In genomic region chr5:123931131-123931530, GRCm38 (mm10) we compare ENCODE assay signal across 7 mouse cellular contexts. TPM values are rescaled to one million over a fixed set of nuclear protein-coding genes. Genes with fewer than 3 reads are reported as not detected.
A peak's percentile ranks its signal among the peaks of the same experiment; 100 is the strongest.
DNase-seq lines count a peak whose midpoint lies in the region; ATAC-seq and TF ChIP-seq lines count a peak whose summit lies in the region.

No protein-coding gene starts in this region.

- intact Hi-C loops in left cerebral cortex, postnatal 10 days (cut with DNase I), result no loop called here

- H3K4me2 ChIP-seq in lung, embryonic 16.5 days (ENCODE audit: low read depth, low read length), result peak overlapping the region; percentile 86
- peak overlapping the region; percentile 70 for H3K4me2 ChIP-seq in limb, embryonic 11.5 days (ENCODE audit: low read depth, severe bottlenecking)

- no peak for TF ChIP-seq CTCF in small intestine, adult 2 months (IDR thresholded peaks at IDR 0.05; ENCODE audit: extremely low read depth, insufficient read length, insufficient replicate concordance, low read depth, low read length)

- peak overlapping the region; percentile 89 for H3K27ac ChIP-seq in lung, embryonic 16.5 days (ENCODE audit: low read length)
- peak overlapping the region; percentile 95 for H3K27ac ChIP-seq in forebrain, embryonic 10.5 days
- no peak overlapping the region; the same call in 1 of the 2 replicates for H3K27ac ChIP-seq in limb, embryonic 11.5 days (replicated peaks; ENCODE audit: low read depth, low read length)
- no peak overlapping the region for H3K27ac ChIP-seq in small intestine, adult 2 months (ENCODE audit: insufficient read depth, low read depth, low read length)

- peak; percentile 14; the same call in 1 of the 2 replicates for ATAC-seq in lung, embryonic 16.5 days (ENCODE audit: low read depth)
- no peak for ATAC-seq in limb, embryonic 11.5 days (ENCODE audit: insufficient number of reproducible peaks, low FRiP score, low TSS enrichment, low read depth)

- H3K36me3 ChIP-seq in lung, embryonic 16.5 days (ENCODE audit: control insufficient read depth, insufficient read depth, low read length), result peaks cover 15% of the 10 kb centered on the region; the same call in 1 of the 2 replicates
- H3K36me3 ChIP-seq in forebrain, embryonic 10.5 days (replicated peaks), result peaks cover 37% of the 10 kb centered on the region
- H3K36me3 ChIP-seq in limb, embryonic 11.5 days (ENCODE audit: control insufficient read depth, insufficient read depth, low read length), result peaks cover 3% of the 10 kb centered on the region; the same call in 1 of the 2 replicates
- peaks cover 9% of the 10 kb centered on the region for H3K36me3 ChIP-seq in small intestine, adult 2 months (ENCODE audit: control insufficient read depth, insufficient read depth, low read length)

- TF ChIP-seq POLR2A in small intestine, adult 2 months (IDR thresholded peaks at IDR 0.05; ENCODE audit: low read depth, low read length), result no peak

- H3K4me1 ChIP-seq in lung, embryonic 16.5 days (replicated peaks; ENCODE audit: control insufficient read depth, insufficient read depth, low read length), result peaks cover 4% of the 10 kb centered on the region
- H3K4me1 ChIP-seq in forebrain, embryonic 10.5 days, result peaks cover 11% of the 10 kb centered on the region
- H3K4me1 ChIP-seq in limb, embryonic 11.5 days (ENCODE audit: control insufficient read depth, insufficient read depth, low read length), result no peaks in the 10 kb centered on the region
- H3K4me1 ChIP-seq in small intestine, adult 2 months (ENCODE audit: control insufficient read depth, insufficient read depth, insufficient read length, low read length), result peaks cover 3% of the 10 kb centered on the region; the same call in 1 of the 2 replicates

- no peaks in the 10 kb centered on the region for H3K9me3 ChIP-seq in lung, embryonic 16.5 days (ENCODE audit: control insufficient read depth, low read length)
- no peaks in the 10 kb centered on the region for H3K9me3 ChIP-seq in forebrain, embryonic 10.5 days
- no peaks in the 10 kb centered on the region for H3K9me3 ChIP-seq in limb, embryonic 11.5 days (ENCODE audit: control insufficient read depth, low read length)

- DNase-seq in lung, postnatal 14 days, result no peak
- DNase-seq in forebrain, embryonic 10.5 days (ENCODE audit: extremely low spot score, low spot score), result no peak
- no peak for DNase-seq in limb, embryonic 11.5 days (ENCODE audit: low spot score)
- no peak for DNase-seq in left cerebral cortex, adult 9 months (ENCODE audit: low spot score in 2 of 2)
- no peak for DNase-seq in left cerebral cortex, postnatal 10 days (ENCODE audit: extremely low spot score in 1 of 2, low spot score in 2 of 2)

- peak overlapping the region; percentile 86 for H3K4me3 ChIP-seq in lung, embryonic 16.5 days (ENCODE audit: low read length)
- peak overlapping the region; percentile 70 for H3K4me3 ChIP-seq in forebrain, embryonic 10.5 days
- peak overlapping the region; percentile 57 for H3K4me3 ChIP-seq in limb, embryonic 11.5 days (ENCODE audit: low read depth, low read length)
- peak overlapping the region; percentile 89 for H3K4me3 ChIP-seq in small intestine, adult 2 months (ENCODE audit: low read depth, low read length)

- H3K9ac ChIP-seq in lung, embryonic 16.5 days (ENCODE audit: low read length), result peak overlapping the region; percentile 99
- H3K9ac ChIP-seq in limb, embryonic 11.5 days (ENCODE audit: low read length), result peak overlapping the region; percentile 87

- WGBS in lung, embryonic 16.5 days, result 44% methylated on average over 13 of the region's 13 CpGs
- WGBS in forebrain, embryonic 10.5 days, result 52% methylated on average over 13 of the region's 13 CpGs
- 49% methylated on average over 13 of the region's 13 CpGs for WGBS in limb, embryonic 11.5 days
- WGBS in small intestine, adult 2 months, result 31% methylated on average over 13 of the region's 13 CpGs

- no peaks in the 10 kb centered on the region for H3K27me3 ChIP-seq in lung, embryonic 16.5 days (ENCODE audit: control insufficient read depth, insufficient read depth, low read depth, low read length)
- H3K27me3 ChIP-seq in forebrain, embryonic 10.5 days (ENCODE audit: poor library complexity, severe bottlenecking), result no peaks in the 10 kb centered on the region
- no peaks in the 10 kb centered on the region for H3K27me3 ChIP-seq in limb, embryonic 11.5 days (ENCODE audit: control insufficient read depth, insufficient read depth, low read length)
- no peaks in the 10 kb centered on the region for H3K27me3 ChIP-seq in small intestine, adult 2 months (ENCODE audit: control insufficient read depth, insufficient read depth, low read length)

RNA-seq across cellular contexts. Expression of gene Ccdc62, which starts 0.7 kb away (rescaled TPM):
- polyA plus RNA-seq in lung, embryonic 16.5 days (2015; fragmentation: Nextera tagmentation; extraction: Ambion mirVana), result 7.7 and 8.0 TPM in 2 replicates
- 5.0 and 7.0 TPM in 2 replicates for polyA plus RNA-seq in forebrain, embryonic 10.5 days (2016; fragmentation: Nextera tagmentation; extraction: Ambion mirVana)
- polyA plus RNA-seq in limb, embryonic 11.5 days (2014; fragmentation: Nextera tagmentation; extraction: Ambion mirVana), result 4.4 and 7.3 TPM in 2 replicates
- 0.53 and 1.9 TPM in 2 replicates for polyA plus RNA-seq in small intestine, adult 2 months (2012; rRNA removed)
- 1 to 10 TPM; 2.1 to 2.8 TPM for total RNA-seq in left cerebral cortex, postnatal 10 days (2021)

RNA-seq across cellular contexts. Expression of gene Gm43518, which starts 3.9 kb away (rescaled TPM):
- polyA plus RNA-seq in lung, embryonic 16.5 days (2015; fragmentation: Nextera tagmentation; extraction: Ambion mirVana), result 2.0 and 2.3 TPM in 2 replicates
- polyA plus RNA-seq in forebrain, embryonic 10.5 days (2016; fragmentation: Nextera tagmentation; extraction: Ambion mirVana), result 1.7 TPM in 2 replicates
- polyA plus RNA-seq in limb, embryonic 11.5 days (2014; fragmentation: Nextera tagmentation; extraction: Ambion mirVana), result 0.25 and 1.4 TPM in 2 replicates
- polyA plus RNA-seq in small intestine, adult 2 months (2012; rRNA removed), result 0.44 TPM in 1 of 2 replicates, not detected in the other
- 1 to 10 TPM; 1.5 to 2.4 TPM for total RNA-seq in left cerebral cortex, postnatal 10 days (2021)

RNA-seq across cellular contexts. Expression of gene Denr, which starts 24.2 kb away (rescaled TPM):
- polyA plus RNA-seq in lung, embryonic 16.5 days (2015; fragmentation: Nextera tagmentation; extraction: Ambion mirVana), result 92.8 and 118 TPM in 2 replicates
- polyA plus RNA-seq in forebrain, embryonic 10.5 days (2016; fragmentation: Nextera tagmentation; extraction: Ambion mirVana), result 177 and 188 TPM in 2 replicates
- 186 and 187 TPM in 2 replicates for polyA plus RNA-seq in limb, embryonic 11.5 days (2014; fragmentation: Nextera tagmentation; extraction: Ambion mirVana)
- polyA plus RNA-seq in small intestine, adult 2 months (2012; rRNA removed), result 1.4 and 2.4 TPM in 2 replicates
- total RNA-seq in left cerebral cortex, postnatal 10 days (2021), result 10 to 100 TPM; 71.2 to 76.9 TPM

RNA-seq across cellular contexts. Expression of gene Hip1r, which starts 42.3 kb away (rescaled TPM):
- 13.8 and 14.5 TPM in 2 replicates for polyA plus RNA-seq in lung, embryonic 16.5 days (2015; fragmentation: Nextera tagmentation; extraction: Ambion mirVana)
- 7.7 and 11.1 TPM in 2 replicates for polyA plus RNA-seq in forebrain, embryonic 10.5 days (2016; fragmentation: Nextera tagmentation; extraction: Ambion mirVana)
- 3.8 and 4.2 TPM in 2 replicates for polyA plus RNA-seq in limb, embryonic 11.5 days (2014; fragmentation: Nextera tagmentation; extraction: Ambion mirVana)
- polyA plus RNA-seq in small intestine, adult 2 months (2012; rRNA removed), result 30.3 and 40.9 TPM in 2 replicates
- 10 to 100 TPM; 82.4 to 93.4 TPM for total RNA-seq in left cerebral cortex, postnatal 10 days (2021)

RNA-seq across cellular contexts. Expression of gene Hcar1, which starts 51.3 kb away (rescaled TPM):
- polyA plus RNA-seq in lung, embryonic 16.5 days (2015; fragmentation: Nextera tagmentation; extraction: Ambion mirVana), result 1.2 and 1.4 TPM in 2 replicates
- not detected in 2 replicates for polyA plus RNA-seq in forebrain, embryonic 10.5 days (2016; fragmentation: Nextera tagmentation; extraction: Ambion mirVana)
- 0.11 TPM in 1 of 2 replicates, not detected in the other for polyA plus RNA-seq in limb, embryonic 11.5 days (2014; fragmentation: Nextera tagmentation; extraction: Ambion mirVana)
- polyA plus RNA-seq in small intestine, adult 2 months (2012; rRNA removed), result 1.2 and 3.9 TPM in 2 replicates
- total RNA-seq in left cerebral cortex, postnatal 10 days (2021), result 1 to 10 TPM in 1 of 2 experiments, under 1 TPM in 1; 0.88 to 1.0 TPM

Comparison
In these comparisons a context has a peak if more than half of its experiments do, and no peak if none do; other contexts are left out.
1. H3K27ac ChIP-seq: peak in lung, embryonic 16.5 days (single experiment) and forebrain, embryonic 10.5 days (single experiment); none in limb, embryonic 11.5 days (single experiment) and small intestine, adult 2 months (single experiment).
2. RNA of gene Denr, which starts 24.2 kb away (polyA plus RNA-seq): 186 to 187 TPM in limb, embryonic 11.5 days, 177 to 188 TPM in forebrain, embryonic 10.5 days and 92.8 to 118 TPM in lung, embryonic 16.5 days; 1.4 to 2.4 TPM in small intestine, adult 2 months; every median in the first group is over 10 times any median in the second.
3. Peak in every context shown above with its lines, with median percentiles within 50 percentile points of each other: H3K4me3 ChIP-seq.